Mouse (Mus musculus): ENCODE measurements around the gene Map2k4. TPM values are rescaled to one million over a fixed set of nuclear protein-coding genes. Genes with fewer than 3 reads are reported as not detected.

The Map2k4 gene
- polyA plus RNA-seq, 1 experiment: 18.4 TPM

- WGBS: 27% methylated on average over 12 of the region's 12 CpGs
- no peak for TF ChIP-seq POLR2A (IDR thresholded peaks at IDR 0.05; ENCODE audit: borderline replicate concordance, extremely low read depth, low read depth, low read length)
- TF ChIP-seq CTCF (IDR thresholded peaks at IDR 0.05; ENCODE audit: insufficient read depth, low read length): peak; percentile 18; the same call in 1 of the 2 replicates
- Histone ChIP-seq H3K4me3 (replicated peaks; ENCODE audit: extremely low read depth, low read depth, low read length) (no peak overlapping the region), H3K4me1 (ENCODE audit: control insufficient read depth, insufficient read depth, low read length) (no peaks in the 10 kb centered on the region)
- DNase-seq: no peak
Observed at GRCm38 (mm10) chr11:65678824-65679402, 109.2 kb downstream of the Map2k4 start.

- no peak for TF ChIP-seq CTCF (IDR thresholded peaks at IDR 0.05; ENCODE audit: insufficient read depth, low read length)
- TF ChIP-seq POLR2A (IDR thresholded peaks at IDR 0.05; ENCODE audit: borderline replicate concordance, extremely low read depth, low read depth, low read length): no peak
- no peak overlapping the region for H3K4me3 ChIP-seq (replicated peaks; ENCODE audit: extremely low read depth, low read depth, low read length)
- no peak for DNase-seq
- WGBS: 33% methylated on average over 6 of the region's 6 CpGs
- no peaks in the 10 kb centered on the region for H3K4me1 ChIP-seq (ENCODE audit: control insufficient read depth, insufficient read depth, low read length)
Observed at GRCm38 (mm10) chr11:65667348-65667969, 120.6 kb downstream of the Map2k4 start.

GRCm38 (mm10) chr11:65664903-65665302, 123.2 kb downstream of the Map2k4 start:
- DNase-seq: no peak
- Histone ChIP-seq H3K4me1 (ENCODE audit: control insufficient read depth, insufficient read depth, low read length) (no peaks in the 10 kb centered on the region), H3K4me3 (replicated peaks; ENCODE audit: extremely low read depth, low read depth, low read length) (no peak overlapping the region)
- TF ChIP-seq POLR2A (IDR thresholded peaks at IDR 0.05; ENCODE audit: borderline replicate concordance, extremely low read depth, low read depth, low read length) (no peak), CTCF (IDR thresholded peaks at IDR 0.05; ENCODE audit: insufficient read depth, low read length) (no peak)
- WGBS: 69% methylated on average over 6 of the region's 6 CpGs

GRCm38 (mm10) chr11:65661790-65662522, 126.1 kb downstream of the Map2k4 start:
- WGBS: 37% methylated on average over 8 of the region's 8 CpGs
- no peak for DNase-seq
- Histone ChIP-seq H3K4me3 (replicated peaks; ENCODE audit: extremely low read depth, low read depth, low read length) (no peak overlapping the region), H3K4me1 (ENCODE audit: control insufficient read depth, insufficient read depth, low read length) (no peaks in the 10 kb centered on the region)
- TF ChIP-seq CTCF (IDR thresholded peaks at IDR 0.05; ENCODE audit: insufficient read depth, low read length): no peak
- TF ChIP-seq POLR2A (IDR thresholded peaks at IDR 0.05; ENCODE audit: borderline replicate concordance, extremely low read depth, low read depth, low read length): no peak

GRCm38 (mm10) chr11:65653932-65654331, 134.2 kb downstream of the Map2k4 start:
- WGBS: 80% methylated on average over 8 of the region's 8 CpGs
- DNase-seq: no peak

GRCm38 (mm10) chr11:65651426-65651825, 136.7 kb downstream of the Map2k4 start:
- no peak overlapping the region for H3K4me3 ChIP-seq (replicated peaks; ENCODE audit: extremely low read depth, low read depth, low read length)
- no peak for DNase-seq
- no peaks in the 10 kb centered on the region for H3K4me1 ChIP-seq (ENCODE audit: control insufficient read depth, insufficient read depth, low read length)
- 36% methylated on average over 7 of the region's 7 CpGs for WGBS
- TF ChIP-seq CTCF (IDR thresholded peaks at IDR 0.05; ENCODE audit: insufficient read depth, low read length) (no peak), POLR2A (IDR thresholded peaks at IDR 0.05; ENCODE audit: borderline replicate concordance, extremely low read depth, low read depth, low read length) (no peak)

More at GRCm38 (mm10) chr11:65653932-65654331, 134.2 kb downstream of the Map2k4 start:
- H3K4me1 ChIP-seq (ENCODE audit: control insufficient read depth, insufficient read depth, low read length): no peaks in the 10 kb centered on the region
- H3K4me3 ChIP-seq (replicated peaks; ENCODE audit: extremely low read depth, low read depth, low read length): no peak overlapping the region
- TF ChIP-seq POLR2A (IDR thresholded peaks at IDR 0.05; ENCODE audit: borderline replicate concordance, extremely low read depth, low read depth, low read length): no peak
- no peak for TF ChIP-seq CTCF (IDR thresholded peaks at IDR 0.05; ENCODE audit: insufficient read depth, low read length)

GRCm38 (mm10) chr11:65649956-65650715, 138.0 kb downstream of the Map2k4 start:
- DNase-seq: no peak
- Histone ChIP-seq H3K4me3 (replicated peaks; ENCODE audit: extremely low read depth, low read depth, low read length) (no peak overlapping the region), H3K4me1 (ENCODE audit: control insufficient read depth, insufficient read depth, low read length) (no peaks in the 10 kb centered on the region)
- no peak for TF ChIP-seq CTCF (IDR thresholded peaks at IDR 0.05; ENCODE audit: insufficient read depth, low read length)
- no peak for TF ChIP-seq POLR2A (IDR thresholded peaks at IDR 0.05; ENCODE audit: borderline replicate concordance, extremely low read depth, low read depth, low read length)
- WGBS: 52% methylated on average over 4 of the region's 4 CpGs

GRCm38 (mm10) chr11:65649469-65649868, 138.6 kb downstream of the Map2k4 start:
- TF ChIP-seq POLR2A (IDR thresholded peaks at IDR 0.05; ENCODE audit: borderline replicate concordance, extremely low read depth, low read depth, low read length) (no peak), CTCF (IDR thresholded peaks at IDR 0.05; ENCODE audit: insufficient read depth, low read length) (no peak)
- DNase-seq: no peak
- H3K4me1 ChIP-seq (ENCODE audit: control insufficient read depth, insufficient read depth, low read length): no peaks in the 10 kb centered on the region; the same call in 1 of the 2 replicates
- H3K4me3 ChIP-seq (replicated peaks; ENCODE audit: extremely low read depth, low read depth, low read length): no peak overlapping the region
- WGBS: 68% methylated on average over 4 of the region's 4 CpGs

GRCm38 (mm10) chr11:65646314-65646713, 141.8 kb downstream of the Map2k4 start:
- Histone ChIP-seq H3K4me1 (ENCODE audit: control insufficient read depth, insufficient read depth, low read length) (no peaks in the 10 kb centered on the region; the same call in 1 of the 2 replicates), H3K4me3 (replicated peaks; ENCODE audit: extremely low read depth, low read depth, low read length) (no peak overlapping the region)
- TF ChIP-seq CTCF (IDR thresholded peaks at IDR 0.05; ENCODE audit: insufficient read depth, low read length) (no peak), POLR2A (IDR thresholded peaks at IDR 0.05; ENCODE audit: borderline replicate concordance, extremely low read depth, low read depth, low read length) (no peak)
- WGBS: 55% methylated on average over 5 of the region's 5 CpGs
- no peak for DNase-seq

All from lung, adult 2 months (tissue).